Mouse (Mus musculus) kidney, embryonic 16.5 days (tissue): Measurements from ENCODE around the gene Fbp2. TPM values are rescaled to one million over a fixed set of nuclear protein-coding genes. Genes with fewer than 3 reads are reported as not detected.
"Not testable (repeated sequence)": the region's sequence is repeated elsewhere in the genome, so short reads cannot be mapped to it uniquely, and the experiment has no call there.

Source experiments
- ATAC-seq: fragments of 200-750 bp; cut with Nextera tagmentation; 2 replicates; pipeline ENCODE4 v1.8.0; 2017; ENCODE audit warnings: moderate TSS enrichment; ENCODE audit not compliant: low FRiP score, low TSS enrichment
- H3K27ac ChIP-seq: fragments of 300-500 bp; sonication (generic); 2 replicates; pipeline ENCODE4 v1.5.1; 2014; ENCODE audit warnings: low read length
- H3K27me3 ChIP-seq: fragments of 300-500 bp; sonication (generic); 2 replicates; pipeline ENCODE4 v1.6.1; 2014; ENCODE audit warnings: low read length, control low read depth, mixed read lengths; ENCODE audit not compliant: insufficient read depth
- H3K36me3 ChIP-seq: fragments of 300-500 bp; sonication (generic); 2 replicates; pipeline ENCODE4 v1.6.1; 2014; ENCODE audit warnings: low read length, control low read depth, mixed read lengths; ENCODE audit not compliant: insufficient read depth
- H3K4me1 ChIP-seq: fragments of 300-500 bp; sonication (generic); 2 replicates; pipeline ENCODE4 v1.6.1; 2014; ENCODE audit warnings: low read length, control low read depth, mixed read lengths; ENCODE audit not compliant: insufficient read depth
- H3K4me2 ChIP-seq: fragments of 300-500 bp; sonication (generic); replicated peaks from 2 replicates; pipeline ENCODE4 v1.6.1; 2014; ENCODE audit warnings: low read depth, low read length
- H3K4me3 ChIP-seq: fragments of 300-500 bp; sonication (generic); 2 replicates; pipeline ENCODE4 v1.5.1; 2014; ENCODE audit warnings: mild to moderate bottlenecking, low read length
- H3K9ac ChIP-seq: fragments of 300-500 bp; sonication (generic); replicated peaks from 2 replicates; pipeline ENCODE4 v1.6.1; 2014; ENCODE audit warnings: low read length
- H3K9me3 ChIP-seq: fragments of 300-500 bp; sonication (generic); 2 replicates; pipeline ENCODE4 v1.6.1; 2016; ENCODE audit warnings: low read length, control low read depth
- WGBS: fragments of 180-500 bp; shearing (Covaris S2); extraction: QIAGEN DNeasy Blood & Tissue Kit; methylation state at CpG from one replicate; pipeline ENCODE4 v1.1.7; 2014; 5-methylcytosine and 5-hydroxymethylcytosine counted together
- polyA plus RNA-seq: library from polyadenylated mRNA; unstranded; fragments of >200 nt; fragmentation: Nextera tagmentation; extraction: Ambion mirVana; gene quantifications from 2 replicates; pipeline ENCODE4 v1.2.1, GENCODE M21; 2015

Fbp2 gene
- polyA plus RNA-seq, 1 experiment from 2014 or later: 28.9 TPM

DNA sequence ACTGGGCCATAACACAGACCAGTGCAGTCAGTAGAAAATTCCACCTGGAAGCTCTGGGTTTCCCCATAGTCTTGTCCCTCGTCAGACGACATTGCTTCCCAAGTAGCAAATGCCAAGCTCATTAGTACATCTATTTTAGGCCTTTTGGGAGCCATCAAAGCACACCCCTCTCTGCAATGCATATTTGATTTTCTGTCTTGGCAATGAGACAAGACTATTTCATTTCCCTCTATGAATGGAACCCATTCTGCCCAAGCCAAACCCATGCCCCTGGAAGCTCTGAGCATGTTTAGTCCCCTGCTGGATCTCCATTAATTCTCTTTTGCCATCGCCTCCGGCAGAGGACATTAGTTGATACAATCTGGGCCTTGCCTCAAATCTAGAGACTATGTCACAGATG lies 8.6 kb upstream of the Fbp2 start:
- no peaks in the 10 kb centered on the region for H3K9me3 ChIP-seq
- no peak overlapping the region for H3K4me3 ChIP-seq
- H3K9ac ChIP-seq: no peak overlapping the region
- no peaks in the 10 kb centered on the region for H3K36me3 ChIP-seq
- ATAC-seq: no peak
- peaks cover 10% of the 10 kb centered on the region; the same call in 1 of the 2 replicates for H3K4me1 ChIP-seq
- WGBS: 83% methylated on average over 4 of the region's 4 CpGs
- H3K27me3 ChIP-seq: no peaks in the 10 kb centered on the region
- H3K4me2 ChIP-seq: no peak overlapping the region
- no peak overlapping the region for H3K27ac ChIP-seq

DNA sequence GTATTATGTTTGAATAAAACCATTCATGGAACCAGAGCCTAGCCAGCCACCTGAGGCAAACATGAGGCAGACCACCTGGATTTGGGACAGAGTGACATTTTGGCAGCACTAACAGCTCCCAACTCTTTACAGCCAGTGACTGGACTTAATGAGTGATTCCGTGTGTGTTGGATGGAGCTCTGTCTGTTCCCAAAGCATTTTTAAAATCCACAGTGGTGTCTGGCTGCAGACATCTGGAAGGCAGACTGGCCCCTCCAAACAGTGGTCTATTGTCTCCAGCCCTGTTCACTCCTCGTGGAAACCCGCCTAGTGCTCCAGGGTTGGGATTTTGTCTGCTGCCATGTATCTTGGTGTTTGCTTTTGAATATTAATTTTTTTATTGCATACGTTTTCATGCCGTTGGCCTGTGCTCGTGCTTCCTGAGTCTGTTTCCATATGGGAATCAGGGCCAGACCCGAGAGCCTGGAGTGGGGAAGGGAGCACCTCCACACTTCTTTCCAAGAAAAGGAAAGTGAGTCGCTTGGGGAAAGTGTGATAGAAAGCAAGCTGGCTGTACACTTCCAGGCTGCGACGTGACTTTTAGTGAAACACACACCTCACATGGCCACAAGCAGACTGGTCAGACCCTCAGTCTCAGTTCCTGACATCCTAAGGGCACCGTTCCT lies 7.6 kb upstream of the Fbp2 start:
- peaks cover 10% of the 10 kb centered on the region; the same call in 1 of the 2 replicates for H3K4me1 ChIP-seq
- no peak overlapping the region for H3K9ac ChIP-seq
- H3K36me3 ChIP-seq: no peaks in the 10 kb centered on the region
- ATAC-seq: no peak
- no peak overlapping the region for H3K4me3 ChIP-seq
- H3K27me3 ChIP-seq: no peaks in the 10 kb centered on the region
- WGBS: 65% methylated on average over 11 of the region's 11 CpGs
- no peak overlapping the region for H3K27ac ChIP-seq
- H3K9me3 ChIP-seq: no peaks in the 10 kb centered on the region
- H3K4me2 ChIP-seq: no peak overlapping the region

DNA sequence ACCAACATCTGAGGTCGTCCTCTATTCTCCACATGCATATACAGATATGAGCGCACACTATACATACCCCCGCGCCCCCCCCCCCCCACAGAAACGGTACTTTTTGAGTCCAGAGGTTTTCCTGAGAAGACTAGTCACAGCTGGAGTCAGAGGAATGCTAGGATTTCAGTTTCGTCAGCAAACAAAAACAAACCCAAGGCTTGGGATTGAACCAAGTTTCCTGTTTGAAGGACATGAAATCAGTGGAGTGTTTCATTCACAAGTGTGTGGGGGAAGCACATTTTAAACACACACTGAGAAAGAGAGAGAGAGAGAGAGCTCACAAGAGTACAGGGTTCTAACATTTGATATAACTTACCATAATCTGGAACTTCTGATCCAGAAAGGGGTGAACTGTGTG lies 5.5 kb upstream of the Fbp2 start:
- ATAC-seq: peak; percentile 25; the same call in 1 of the 2 replicates
- Histone ChIP-seq H3K4me1 (peaks cover 10% of the 10 kb centered on the region; the same call in 1 of the 2 replicates), H3K36me3 (no peaks in the 10 kb centered on the region), H3K4me3 (no peak overlapping the region), H3K27me3 (no peaks in the 10 kb centered on the region), H3K27ac (no peak overlapping the region), H3K9ac (no peak overlapping the region), H3K9me3 (no peaks in the 10 kb centered on the region), H3K4me2 (no peak overlapping the region)
- WGBS: 61% methylated on average over 6 of the region's 6 CpGs

DNA sequence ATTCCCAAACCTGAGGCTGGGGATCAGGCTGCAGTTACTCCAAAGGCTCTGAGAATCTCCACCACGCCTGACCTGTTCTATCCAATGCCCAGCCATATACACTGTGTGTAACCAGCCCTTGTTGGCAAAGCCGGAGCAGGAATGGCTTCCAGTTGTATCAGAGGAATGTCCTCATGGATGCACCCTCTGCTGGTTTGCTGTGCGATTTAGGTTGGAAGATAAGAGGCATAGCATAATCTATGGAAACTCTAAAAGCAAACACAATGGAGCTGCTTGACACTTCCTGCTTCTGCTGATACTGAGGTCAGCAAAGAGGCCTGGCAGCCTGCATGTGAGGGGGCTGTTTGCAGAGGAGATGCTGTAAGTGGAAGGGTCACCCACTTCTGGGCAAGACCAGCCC lies 4.7 kb upstream of the Fbp2 start:
- H3K27me3 ChIP-seq: no peaks in the 10 kb centered on the region
- H3K4me1 ChIP-seq: peaks cover 10% of the 10 kb centered on the region; the same call in 1 of the 2 replicates
- ATAC-seq: no peak
- no peaks in the 10 kb centered on the region for H3K9me3 ChIP-seq
- 84% methylated on average over 3 of the region's 3 CpGs for WGBS
- H3K27ac ChIP-seq: no peak overlapping the region
- H3K4me3 ChIP-seq: no peak overlapping the region
- H3K4me2 ChIP-seq: no peak overlapping the region
- H3K36me3 ChIP-seq: no peaks in the 10 kb centered on the region
- no peak overlapping the region for H3K9ac ChIP-seq

DNA sequence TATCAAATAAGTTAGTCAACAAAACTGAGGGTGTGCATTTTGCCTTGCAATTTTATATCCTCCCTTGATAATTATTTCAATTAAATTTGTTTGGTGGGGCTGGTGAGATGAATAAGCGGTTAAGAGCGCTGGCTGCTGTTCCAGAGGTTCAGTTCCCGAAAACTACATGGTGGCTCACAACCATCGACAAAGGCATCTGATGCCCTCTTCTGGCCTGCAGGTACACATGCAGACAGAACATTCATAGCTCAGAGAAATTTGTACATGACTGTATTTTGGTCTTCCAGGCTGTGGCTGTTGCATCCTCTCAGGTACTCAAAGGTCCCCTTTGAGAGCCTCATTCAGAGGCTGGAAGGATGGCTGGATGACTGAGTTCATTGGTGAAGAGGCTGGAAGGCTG lies 1.8 kb upstream of the Fbp2 start:
- Histone ChIP-seq H3K27ac (no peak overlapping the region), H3K4me2 (no peak overlapping the region), H3K9ac (no peak overlapping the region), H3K9me3 (no peaks in the 10 kb centered on the region), H3K27me3 (0 out of 2 replicates have a peak, but pooled peaks cover 2% of the 10 kb centered on the region), H3K4me1 (peaks cover 10% of the 10 kb centered on the region; the same call in 1 of the 2 replicates), H3K36me3 (no peaks in the 10 kb centered on the region), H3K4me3 (no peak overlapping the region)
- ATAC-seq: no peak
- WGBS: 95% methylated on average over 4 of the region's 4 CpGs

DNA sequence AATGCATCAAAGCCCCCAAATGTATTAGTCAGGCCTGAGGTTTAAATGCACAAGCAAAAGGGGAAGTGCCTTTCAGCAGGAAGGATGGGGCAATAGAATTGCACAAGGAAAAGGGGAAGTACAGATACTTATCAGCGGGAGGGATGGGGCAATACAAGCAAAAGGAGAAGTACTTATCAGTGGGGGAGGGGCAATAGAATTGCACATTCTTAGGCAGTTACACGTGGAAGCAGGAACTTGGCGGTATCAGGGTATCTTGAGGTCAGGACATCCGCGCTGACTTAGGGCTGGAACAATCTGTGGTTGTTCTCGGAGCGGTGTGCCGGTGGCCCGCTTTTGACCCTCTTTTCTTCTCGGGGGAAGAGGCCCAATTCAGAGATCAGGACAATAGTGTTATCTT lies 1.0 kb upstream of the Fbp2 start:
- not testable (repeated sequence) for H3K36me3 ChIP-seq, ATAC-seq

DNA sequence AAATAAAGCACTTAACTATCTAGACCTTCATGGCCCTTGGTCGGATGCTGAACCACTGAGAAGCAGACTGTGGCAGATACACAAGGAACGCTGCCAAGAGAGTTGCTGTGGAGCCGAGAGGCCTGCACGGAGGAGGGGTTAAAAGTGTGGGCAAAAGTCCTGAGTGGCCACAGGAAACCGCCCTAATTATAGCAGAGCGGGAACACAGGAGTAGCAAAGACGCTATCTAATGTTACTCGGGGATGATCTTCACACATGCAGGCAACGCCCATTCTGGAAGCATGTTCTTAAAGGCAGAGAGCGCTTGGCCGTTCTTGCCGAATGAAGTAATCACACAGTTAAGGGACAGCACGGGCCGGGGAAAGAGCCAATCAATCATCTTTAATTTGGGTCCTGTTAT lies 1.4 kb downstream of the Fbp2 start:
- no peaks in the 10 kb centered on the region for H3K9me3 ChIP-seq
- 0 out of 2 replicates have a peak, but pooled peaks cover 2% of the 10 kb centered on the region for H3K27me3 ChIP-seq
- no peaks in the 10 kb centered on the region for H3K4me1 ChIP-seq
- H3K9ac ChIP-seq: no peak overlapping the region
- H3K4me2 ChIP-seq: no peak overlapping the region
- no peak overlapping the region for H3K27ac ChIP-seq
- H3K36me3 ChIP-seq: no peaks in the 10 kb centered on the region
- ATAC-seq: no peak
- 76% methylated on average over 14 of the region's 14 CpGs for WGBS
- H3K4me3 ChIP-seq: no peak overlapping the region

More for the DNA sequence above, 1.0 kb upstream of the Fbp2 start:
- not testable (repeated sequence) for H3K9ac ChIP-seq, H3K4me1 ChIP-seq, H3K27ac ChIP-seq, H3K27me3 ChIP-seq, H3K4me3 ChIP-seq, H3K4me2 ChIP-seq, H3K9me3 ChIP-seq
- WGBS: 70% methylated on average over 10 of the region's 10 CpGs

DNA sequence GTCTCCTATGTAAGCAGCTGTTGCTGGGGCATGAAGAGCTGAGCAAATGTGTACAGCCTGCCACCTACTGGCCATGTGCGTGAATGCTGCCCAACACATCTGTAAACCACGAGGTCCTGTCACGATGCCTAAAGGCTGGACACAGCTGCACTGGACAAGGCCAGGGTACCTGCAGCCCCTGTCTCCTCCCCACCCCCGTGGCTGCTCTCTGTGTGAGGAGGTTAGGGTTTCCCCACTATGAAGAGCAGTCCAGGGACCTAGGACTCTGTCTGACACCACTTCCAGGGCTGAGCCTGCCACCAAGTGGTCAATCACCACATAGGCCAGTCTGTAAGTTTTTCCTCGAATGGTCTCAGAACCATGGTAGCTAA lies 1.9 kb downstream of the Fbp2 start:
- no peaks in the 10 kb centered on the region for H3K36me3 ChIP-seq
- WGBS: 2% methylated on average over 5 of the region's 5 CpGs
- no peaks in the 10 kb centered on the region for H3K9me3 ChIP-seq
- H3K4me3 ChIP-seq: peak overlapping the region; percentile 26
- H3K9ac ChIP-seq: peak overlapping the region; percentile 53; the same call in 1 of the 2 replicates
- H3K4me2 ChIP-seq: peak overlapping the region; percentile 55
- no peak overlapping the region for H3K27ac ChIP-seq
- H3K4me1 ChIP-seq: no peaks in the 10 kb centered on the region
- 0 out of 2 replicates have a peak, but pooled peaks cover 2% of the 10 kb centered on the region for H3K27me3 ChIP-seq
- peak; percentile 92 for ATAC-seq

DNA sequence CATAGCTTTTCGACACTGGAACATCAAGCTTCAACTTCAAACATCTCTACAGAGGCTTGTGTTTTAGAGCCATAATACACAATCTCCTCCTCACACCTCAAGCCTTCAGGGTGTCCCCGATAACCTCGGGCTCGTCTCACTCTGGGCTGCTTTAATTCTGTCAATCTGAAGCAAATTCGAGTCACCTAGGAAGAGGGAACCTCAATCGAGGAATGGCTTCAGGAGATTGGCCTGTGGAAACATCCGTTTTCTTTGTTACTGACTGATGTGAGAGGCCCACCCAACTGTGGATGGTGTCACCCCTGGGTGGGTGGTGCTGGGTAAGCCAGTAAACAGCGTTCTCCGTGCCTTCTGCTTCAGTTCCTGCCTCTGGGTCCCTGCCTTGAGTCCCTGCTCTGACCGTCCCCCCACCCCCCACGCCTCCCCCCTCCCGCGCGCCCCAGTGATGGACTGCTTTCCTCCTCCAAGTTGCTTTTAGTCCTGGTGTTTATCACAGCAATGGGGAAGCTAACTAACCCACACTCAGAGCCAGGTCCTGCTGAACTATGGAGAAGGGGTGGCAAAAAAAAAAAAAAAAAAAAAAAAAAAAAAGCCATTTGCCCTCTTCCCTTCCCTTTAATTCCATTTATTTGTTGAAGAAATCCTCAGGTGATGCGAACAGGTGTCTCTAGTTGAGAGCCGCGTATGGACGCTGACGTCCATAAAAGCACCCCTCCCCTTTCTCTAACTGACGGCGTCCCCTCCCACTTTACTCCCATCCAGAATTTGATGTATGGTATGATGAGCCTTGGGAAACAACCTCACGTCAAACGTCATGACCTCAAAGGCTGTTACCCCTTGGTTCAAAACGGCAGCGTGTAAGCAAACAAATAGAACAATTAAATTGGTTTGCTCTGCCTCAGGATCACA lies 2.6 kb downstream of the Fbp2 start:
- WGBS: 29% methylated on average over 23 of the region's 25 CpGs
- Histone ChIP-seq H3K27ac (no peak overlapping the region), H3K27me3 (0 out of 2 replicates have a peak, but pooled peaks cover 2% of the 10 kb centered on the region), H3K9me3 (no peaks in the 10 kb centered on the region), H3K36me3 (no peaks in the 10 kb centered on the region), H3K4me3 (peak overlapping the region; percentile 26), H3K4me1 (no peaks in the 10 kb centered on the region), H3K9ac (0 out of 2 replicates have a peak overlapping the region, but pooled peaks have one; percentile 10), H3K4me2 (peak overlapping the region; percentile 55)
- ATAC-seq: no peak
